Mouse (Mus musculus): ENCODE measurements around the gene Shank2.

GRCm38 (mm10) chr7:144206254-144206653 is 204.5 kb downstream of the Shank2 start:
- TF ChIP-seq MAX (IDR thresholded peaks at IDR 0.05; ENCODE audit: low read length) = no peak
- TF ChIP-seq CTCF (IDR thresholded peaks at IDR 0.05 in 2 of 3, conservative IDR thresholded peaks at IDR 0.05 in 1 of 3; ENCODE audit: control insufficient read depth in 1 of 3, insufficient read depth in 1 of 3, low read depth in 2 of 3, low read length in 3 of 3, poor library complexity in 1 of 3, severe bottlenecking in 1 of 3) = no peak
- no peak for TF ChIP-seq MAFK (IDR thresholded peaks at IDR 0.05; ENCODE audit: borderline replicate concordance, low read depth, low read length)
- TF ChIP-seq MAZ (IDR thresholded peaks at IDR 0.05; ENCODE audit: low read depth, low read length) = no peak
- no peak for TF ChIP-seq EP300 (IDR thresholded peaks at IDR 0.05; ENCODE audit: low read depth in 1 of 2, low read length in 2 of 2)
- TF ChIP-seq POLR2A (IDR thresholded peaks at IDR 0.05; ENCODE audit: control insufficient read depth in 1 of 2, insufficient read depth in 1 of 2, low read depth in 1 of 2, low read length in 2 of 2, poor library complexity in 1 of 2) = no peak
- no peak for TF ChIP-seq RCOR1 (IDR thresholded peaks at IDR 0.05; ENCODE audit: low read depth, low read length)
- no peak for TF ChIP-seq KAT2A (conservative IDR thresholded peaks at IDR 0.05; ENCODE audit: low read depth, low read length)
- TF ChIP-seq ZC3H11A (IDR thresholded peaks at IDR 0.05; ENCODE audit: low read depth, low read length) = no peak
- TF ChIP-seq GATA1 (IDR thresholded peaks at IDR 0.05; ENCODE audit: low read depth, low read length) = no peak
- no peak for TF ChIP-seq ZMIZ1 (IDR thresholded peaks at IDR 0.05; ENCODE audit: low read depth, low read length)
- no peak for TF ChIP-seq ETS1 (IDR thresholded peaks at IDR 0.05; ENCODE audit: low read depth, low read length)
- no peak for TF ChIP-seq UBTF (IDR thresholded peaks at IDR 0.05; ENCODE audit: borderline replicate concordance, insufficient read depth, low read depth, low read length)
- no peak for TF ChIP-seq MXI1 (IDR thresholded peaks at IDR 0.05; ENCODE audit: low read depth, low read length)
